Mouse (Mus musculus): Measurements from ENCODE around the gene Cyp8b1.

GRCm38 (mm10) chr9:121914226-121914757 lies 1.8 kb downstream of the Cyp8b1 start:
- TF ChIP-seq EP300 (IDR thresholded peaks at IDR 0.05; ENCODE audit: insufficient read depth, low read depth, low read length) (no peak), CTCF (IDR thresholded peaks at IDR 0.05) (no peak)

Measured in heart, adult 2 months (tissue).